Mouse (Mus musculus) midbrain, postnatal 0 days (tissue): Measurements from ENCODE around the gene Grap2. TPM values are rescaled to one million over a fixed set of nuclear protein-coding genes. Genes with fewer than 3 reads are reported as not detected.

ENCODE experiments used
- ATAC-seq: fragments of 200-750 bp; cut with Nextera tagmentation; 2 replicates; pipeline ENCODE4 v1.8.0; 2017; ENCODE audit warnings: moderate number of reproducible peaks, mild to moderate bottlenecking, moderate TSS enrichment, moderate library complexity; ENCODE audit not compliant: low FRiP score
- DNase-seq: peaks from one replicate; pipeline ENCODE4 v3.0.0-alpha.2; 2015; ENCODE audit warnings: low spot score
- H3K27ac ChIP-seq: fragments of 300-500 bp; sonication (generic); 2 replicates; pipeline ENCODE4 v1.5.1; 2014; ENCODE audit warnings: low read depth, mild to moderate bottlenecking, low read length, mixed read lengths
- H3K27me3 ChIP-seq: fragments of 300-500 bp; sonication (generic); 2 replicates; pipeline ENCODE4 v1.6.1; 2014; ENCODE audit warnings: low read length, control low read depth, mixed read lengths; ENCODE audit not compliant: insufficient read depth
- H3K36me3 ChIP-seq: fragments of 300-500 bp; sonication (generic); 2 replicates; pipeline ENCODE4 v1.6.1; 2014; ENCODE audit warnings: low read length, control low read depth, mixed read lengths; ENCODE audit not compliant: insufficient read depth
- H3K4me1 ChIP-seq: fragments of 300-500 bp; sonication (generic); 2 replicates; pipeline ENCODE4 v1.6.1; 2014; ENCODE audit warnings: mild to moderate bottlenecking, control low read depth, antibody characterized with exemption, low read length, mixed read lengths; ENCODE audit not compliant: insufficient read depth
- H3K4me2 ChIP-seq: fragments of 300-500 bp; sonication (generic); 2 replicates; pipeline ENCODE4 v1.6.1; 2014; ENCODE audit warnings: low read depth, mild to moderate bottlenecking, low read length, mixed read lengths; ENCODE audit not compliant: poor library complexity, severe bottlenecking
- H3K4me3 ChIP-seq: fragments of 300-500 bp; sonication (generic); 2 replicates; pipeline ENCODE4 v1.5.1; 2014; ENCODE audit warnings: low read depth, mild to moderate bottlenecking, low read length, moderate library complexity
- H3K9ac ChIP-seq: fragments of 300-500 bp; sonication (generic); replicated peaks from 2 replicates; pipeline ENCODE4 v1.6.1; 2014; ENCODE audit warnings: mild to moderate bottlenecking, low read length, moderate library complexity, mixed read lengths; ENCODE audit not compliant: poor library complexity, severe bottlenecking
- H3K9me3 ChIP-seq: fragments of 300-500 bp; sonication (generic); 2 replicates; pipeline ENCODE4 v1.6.1; 2016; ENCODE audit warnings: low read length, control low read depth
- CTCF ChIP-seq: IDR thresholded peaks from 2 replicates; pipeline ENCODE4 v1.5.1; 2016; ENCODE audit warnings: antibody characterized with exemption, mild to moderate bottlenecking
- WGBS: fragments of 180-500 bp; shearing (Covaris S2); extraction: QIAGEN DNeasy Blood & Tissue Kit; methylation state at CpG from one replicate; pipeline ENCODE4 v1.1.7; 2014; 5-methylcytosine and 5-hydroxymethylcytosine counted together
- polyA plus RNA-seq: library from polyadenylated mRNA; unstranded; fragments of >200 nt; fragmentation: Nextera tagmentation; extraction: Ambion mirVana; gene quantifications from 2 replicates; pipeline ENCODE4 v1.2.1, GENCODE M21; 2015
- total RNA-seq: library from RNA; depleted of rRNA; stranded (reverse); fragments of >200 nt; gene quantifications from 2 replicates; pipeline ENCODE4 v1.2.3, GENCODE M21; 2014

The Grap2 gene
- total and polyA plus RNA-seq, 2 experiments from 2014 or later, result 0.07 to 0.66 TPM

DNA sequence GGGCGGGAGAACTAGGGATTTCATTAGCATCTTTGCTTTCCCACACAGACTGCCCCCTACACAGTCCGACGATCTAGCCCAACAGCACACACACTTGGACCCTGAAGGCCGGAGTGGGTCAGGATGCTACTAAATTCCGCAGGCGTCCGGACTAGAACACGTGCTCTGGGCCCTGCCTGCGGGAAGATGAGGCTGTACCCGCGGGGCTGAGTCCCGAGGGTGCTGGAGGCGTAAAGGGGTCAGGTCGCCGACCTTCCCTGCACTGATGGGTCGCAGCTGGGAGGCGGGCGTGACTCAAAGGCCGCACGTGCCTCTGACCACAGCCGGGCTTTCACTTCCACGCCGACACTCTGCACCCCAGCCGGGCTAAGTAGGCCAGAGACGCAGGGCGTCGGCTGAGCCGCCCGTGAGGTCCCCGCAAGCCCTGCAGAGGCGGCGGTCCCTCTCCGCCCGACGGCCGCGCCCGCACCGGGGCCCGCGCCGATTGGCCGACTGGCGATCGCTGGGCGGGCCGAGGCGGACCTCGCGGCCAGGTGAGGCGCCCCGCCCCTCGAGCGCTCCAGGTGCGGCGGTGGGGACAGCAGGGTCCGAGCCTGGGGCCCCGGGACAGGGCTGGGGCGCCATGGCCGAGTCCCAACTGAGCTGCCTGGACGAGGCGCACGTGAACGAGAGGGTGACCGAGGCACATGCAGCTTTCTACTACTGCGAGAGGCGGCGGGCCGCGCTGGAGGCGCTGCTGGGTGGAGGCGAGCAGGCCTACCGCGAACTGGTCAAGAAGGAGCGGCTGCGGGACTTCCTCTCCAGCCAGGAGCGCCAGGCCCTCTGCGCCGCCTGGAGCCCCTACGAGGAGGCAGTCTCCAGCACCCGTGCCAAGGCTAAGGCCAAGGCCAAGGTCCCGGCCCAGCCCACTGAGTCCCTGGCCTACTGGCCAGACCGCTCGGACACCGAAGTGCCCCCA lies 99.2 kb downstream of the Grap2 start, which contains the start of gene Fam83f:
TSS of gene Fam83f (plus strand) at position 553 of the 958 bp plus-strand sequence.
- Histone ChIP-seq H3K4me2 (peak within 1 kb of the TSS; percentile 50), H3K36me3 (no peaks in the 10 kb centered on the region), H3K9ac (peak within 1 kb of the TSS; percentile 45; the same call in 1 of the 2 replicates), H3K9me3 (no peaks in the 10 kb centered on the region), H3K4me3 (peak within 1 kb of the TSS; percentile 29), H3K27me3 (peaks cover 5% of the 10 kb centered on the region; the same call in 1 of the 2 replicates), H3K4me1 (peaks cover 9% of the 10 kb centered on the region), H3K27ac (peak within 1 kb of the TSS; percentile 43; the same call in 1 of the 2 replicates)
- DNase-seq, result no peak
- ATAC-seq, result no peak
- 5% methylated on average over 68 of the region's 85 CpGs for WGBS
- TF ChIP-seq CTCF, result no peak

DNA sequence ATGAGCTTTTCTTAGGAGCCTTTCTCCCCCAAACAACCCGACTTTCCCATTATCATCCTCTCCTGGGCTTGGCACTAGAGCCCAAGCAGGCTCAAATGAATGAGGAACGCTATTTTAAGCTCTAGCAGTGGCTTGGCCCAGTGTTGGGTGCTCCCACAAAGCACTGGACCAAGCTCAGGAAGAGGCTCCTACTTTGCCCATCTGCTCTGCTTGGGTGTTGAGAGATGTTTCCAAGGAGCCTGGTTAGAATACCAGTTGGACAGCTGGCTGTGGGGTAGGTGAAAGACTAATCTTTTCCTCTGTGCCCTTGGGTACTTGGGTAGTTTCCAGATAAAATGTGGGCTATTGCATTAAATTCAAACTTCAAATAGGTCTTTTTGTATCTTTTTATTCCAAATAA lies 100.4 kb downstream of the Grap2 start:
- no peak for DNase-seq
- peaks cover 9% of the 10 kb centered on the region for H3K4me1 ChIP-seq
- H3K27me3 ChIP-seq, result peaks cover 5% of the 10 kb centered on the region; the same call in 1 of the 2 replicates
- TF ChIP-seq CTCF, result no peak
- H3K36me3 ChIP-seq, result no peaks in the 10 kb centered on the region
- H3K27ac ChIP-seq, result no peak overlapping the region
- ATAC-seq, result no peak
- no peak overlapping the region for H3K4me2 ChIP-seq
- WGBS, result 53% methylated on average over 2 of the region's 2 CpGs
- H3K4me3 ChIP-seq, result no peak overlapping the region
- no peak overlapping the region for H3K9ac ChIP-seq
- no peaks in the 10 kb centered on the region for H3K9me3 ChIP-seq

DNA sequence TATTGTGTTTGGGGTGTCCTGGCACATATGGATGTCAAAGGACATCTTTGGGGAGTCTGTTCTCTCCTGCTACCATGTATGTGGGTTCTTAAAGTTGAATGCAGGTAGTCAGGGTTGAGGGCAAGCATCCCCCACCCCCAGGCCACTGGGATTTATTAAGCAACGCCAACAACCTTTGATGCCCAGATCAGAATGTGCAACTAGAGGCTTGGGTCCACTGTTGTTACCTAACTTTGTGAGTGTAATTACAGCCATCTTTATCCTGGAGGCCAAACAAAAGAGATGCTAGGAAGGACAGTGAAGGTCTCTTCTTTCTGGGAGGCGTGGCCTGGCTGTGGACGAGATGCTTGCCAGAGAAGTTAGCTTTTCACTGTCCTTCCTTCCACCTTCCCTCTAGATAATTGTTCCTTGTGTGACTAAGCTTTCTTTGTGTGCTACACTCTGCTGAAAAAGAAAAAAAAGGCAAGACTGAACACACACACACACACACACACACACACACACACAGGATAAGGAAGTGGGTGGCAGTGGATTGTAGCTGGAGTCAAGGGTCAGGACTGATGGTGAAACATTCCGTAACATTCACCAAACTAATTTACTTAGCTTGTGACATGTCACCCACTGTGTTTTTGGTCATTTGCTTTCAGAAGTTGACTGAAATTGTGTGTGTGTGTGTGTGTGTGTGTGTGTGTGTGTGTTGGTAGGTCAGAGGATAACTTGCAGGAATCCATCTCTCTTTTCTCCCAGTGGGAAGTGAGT lies 101.1 kb downstream of the Grap2 start:
- no peaks in the 10 kb centered on the region for H3K36me3 ChIP-seq
- no peak overlapping the region for H3K27ac ChIP-seq
- no peak overlapping the region for H3K4me2 ChIP-seq
- no peak for TF ChIP-seq CTCF
- peaks cover 5% of the 10 kb centered on the region; the same call in 1 of the 2 replicates for H3K27me3 ChIP-seq
- peaks cover 9% of the 10 kb centered on the region for H3K4me1 ChIP-seq
- H3K9ac ChIP-seq, result no peak overlapping the region
- H3K4me3 ChIP-seq, result no peak overlapping the region
- no peaks in the 10 kb centered on the region for H3K9me3 ChIP-seq
- no peak for ATAC-seq
- 73% methylated on average over 4 of the region's 4 CpGs for WGBS
- no peak for DNase-seq

DNA sequence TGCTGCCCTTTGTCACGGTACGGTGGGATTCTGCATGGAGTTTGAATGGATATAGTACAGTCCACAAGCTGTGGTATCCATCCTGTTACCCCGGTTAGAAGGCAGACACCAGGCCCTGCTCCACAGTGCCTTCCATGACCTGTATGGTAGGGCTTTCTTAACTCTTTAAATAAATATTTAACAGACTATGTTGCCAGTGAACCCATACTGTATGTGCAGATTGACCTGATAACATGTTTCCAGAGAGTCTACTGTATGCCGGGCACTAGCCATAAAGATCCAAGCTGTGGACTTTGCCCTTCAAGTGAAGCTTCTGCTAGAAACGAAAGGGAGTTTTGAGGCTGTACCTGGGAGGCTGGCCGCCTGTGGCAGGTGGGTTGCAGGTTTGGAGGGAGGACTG lies 102.3 kb downstream of the Grap2 start:
- Histone ChIP-seq H3K4me2 (no peak overlapping the region), H3K4me1 (peaks cover 10% of the 10 kb centered on the region), H3K27ac (no peak overlapping the region), H3K9me3 (no peaks in the 10 kb centered on the region), H3K4me3 (no peak overlapping the region), H3K36me3 (no peaks in the 10 kb centered on the region), H3K9ac (no peak overlapping the region), H3K27me3 (peaks cover 5% of the 10 kb centered on the region; the same call in 1 of the 2 replicates)
- DNase-seq, result no peak
- ATAC-seq, result no peak
- no peak for TF ChIP-seq CTCF
- WGBS, result 86% methylated on average over 6 of the region's 6 CpGs

DNA sequence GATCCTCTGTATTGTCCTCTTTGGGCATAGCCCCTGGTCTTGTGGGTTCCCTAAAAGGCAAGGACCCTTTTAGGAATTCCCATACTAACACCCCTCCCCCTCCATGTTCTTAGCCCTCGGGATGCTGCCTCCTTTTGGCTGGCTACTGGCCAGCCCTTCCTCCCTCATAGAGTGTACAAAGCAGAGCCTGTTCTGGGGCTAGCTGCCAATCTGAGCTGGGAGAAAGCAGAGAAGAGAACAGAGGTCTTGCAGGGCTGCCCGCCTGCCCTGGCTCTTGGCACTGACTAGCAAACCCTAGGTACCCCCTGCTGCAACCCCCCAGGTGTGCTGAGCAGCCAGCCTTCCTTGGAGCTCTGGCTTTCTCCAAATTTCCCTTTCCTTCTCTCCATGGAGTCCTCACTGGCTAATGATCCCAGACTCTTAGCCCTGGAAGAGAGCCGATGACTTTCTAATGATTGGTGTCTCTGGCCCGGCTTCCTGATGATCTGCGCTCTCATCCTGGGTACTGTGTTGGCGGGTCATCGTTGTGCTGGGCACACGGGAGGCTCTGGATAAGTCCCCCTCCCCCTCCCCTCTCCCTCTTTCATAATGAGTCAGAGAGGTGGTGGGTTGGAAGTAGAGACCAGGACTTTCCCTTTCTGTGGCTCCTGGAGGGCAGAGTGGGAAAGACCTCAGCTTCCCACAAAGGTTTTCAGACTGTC lies 107.3 kb downstream of the Grap2 start:
- Histone ChIP-seq H3K9me3 (no peaks in the 10 kb centered on the region), H3K4me2 (no peak overlapping the region), H3K27me3 (no peaks in the 10 kb centered on the region; the same call in 1 of the 2 replicates), H3K4me3 (no peak overlapping the region), H3K4me1 (peaks cover 10% of the 10 kb centered on the region; the same call in 1 of the 2 replicates), H3K36me3 (no peaks in the 10 kb centered on the region), H3K27ac (peak overlapping the region; percentile 33; the same call in 1 of the 2 replicates), H3K9ac (no peak overlapping the region)
- DNase-seq (peak; percentile 89), ATAC-seq (peak; percentile 69; the same call in 1 of the 2 replicates)
- no peak for TF ChIP-seq CTCF
- 30% methylated on average over 8 of the region's 8 CpGs for WGBS
